Mouse (Mus musculus) embryonic facial prominence, embryonic 15.5 days (tissue): ENCODE results near the gene Igf1. TPM values are rescaled to one million over a fixed set of nuclear protein-coding genes. Genes with fewer than 3 reads are reported as not detected.

Source experiments
- ATAC-seq: fragments of 200-750 bp; cut with Nextera tagmentation; 2 replicates; pipeline ENCODE4 v1.8.0; 2017; ENCODE audit warnings: low read depth, moderate TSS enrichment; ENCODE audit not compliant: insufficient number of reproducible peaks, low FRiP score, low TSS enrichment
- H3K27ac ChIP-seq: fragments of 300-500 bp; sonication (generic); replicated peaks from 2 replicates; pipeline ENCODE4 v1.5.1; 2015; ENCODE audit warnings: mild to moderate bottlenecking, inconsistent platforms
- H3K27me3 ChIP-seq: fragments of 300-500 bp; sonication (generic); 2 replicates; pipeline ENCODE4 v1.6.1; 2015; ENCODE audit warnings: inconsistent platforms
- H3K36me3 ChIP-seq: fragments of 300-500 bp; sonication (generic); 2 replicates; pipeline ENCODE4 v1.6.1; 2015; ENCODE audit warnings: mild to moderate bottlenecking, inconsistent platforms
- H3K4me1 ChIP-seq: fragments of 300-500 bp; sonication (generic); 2 replicates; pipeline ENCODE4 v1.6.1; 2015; ENCODE audit warnings: inconsistent platforms
- H3K4me2 ChIP-seq: fragments of 300-500 bp; sonication (generic); replicated peaks from 2 replicates; pipeline ENCODE4 v1.6.1; 2015; ENCODE audit warnings: mild to moderate bottlenecking, inconsistent platforms
- H3K4me3 ChIP-seq: fragments of 300-500 bp; sonication (generic); replicated peaks from 2 replicates; pipeline ENCODE4 v1.5.1; 2015; ENCODE audit warnings: mild to moderate bottlenecking, inconsistent platforms
- H3K9ac ChIP-seq: fragments of 300-500 bp; sonication (generic); 2 replicates; pipeline ENCODE4 v1.6.1; 2015; ENCODE audit warnings: inconsistent platforms
- H3K9me3 ChIP-seq: fragments of 300-500 bp; sonication (generic); replicated peaks from 2 replicates; pipeline ENCODE4 v1.6.1; 2016; ENCODE audit warnings: inconsistent platforms
- WGBS: fragments of 180-500 bp; shearing (Covaris S2); methylation state at CpG from one replicate; pipeline ENCODE4 v1.1.7; 2015; 5-methylcytosine and 5-hydroxymethylcytosine counted together
- polyA plus RNA-seq: library from polyadenylated mRNA; unstranded; fragments of >200 nt; fragmentation: Nextera tagmentation; extraction: Ambion mirVana; gene quantifications from 2 replicates; pipeline ENCODE4 v1.2.1, GENCODE M21; 2015

Gene Igf1
- polyA plus RNA-seq, 1 experiment from 2014 or later: 62.8 TPM

DNA sequence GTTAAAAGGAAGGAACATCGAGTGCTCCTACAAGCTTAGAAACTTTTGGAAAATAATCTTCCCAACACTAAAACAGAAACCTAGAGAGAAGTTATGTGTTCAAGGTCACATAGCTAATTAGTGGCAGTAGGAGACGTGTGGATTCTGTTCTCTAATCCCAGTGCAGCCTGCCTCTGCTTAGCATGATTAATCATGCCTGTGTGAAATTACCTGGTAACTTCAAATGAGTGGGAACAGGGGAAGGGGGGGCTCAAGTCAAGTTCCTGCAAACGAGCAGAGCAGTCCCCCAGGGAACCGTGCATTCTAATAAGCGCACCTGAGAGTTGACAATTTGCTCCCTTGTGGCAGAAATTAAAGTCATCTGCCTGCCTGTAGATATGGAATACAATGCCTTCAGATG lies 14.8 kb downstream of the Igf1 start:
- no peaks in the 10 kb centered on the region for H3K36me3 ChIP-seq
- H3K4me1 ChIP-seq: peaks cover 14% of the 10 kb centered on the region
- H3K4me2 ChIP-seq: no peak overlapping the region
- H3K9me3 ChIP-seq: no peaks in the 10 kb centered on the region
- H3K27me3 ChIP-seq: no peaks in the 10 kb centered on the region
- H3K27ac ChIP-seq: no peak overlapping the region
- no peak for ATAC-seq
- no peak overlapping the region for H3K4me3 ChIP-seq
- 27% methylated on average over 5 of the region's 5 CpGs for WGBS
- H3K9ac ChIP-seq: no peak overlapping the region

DNA sequence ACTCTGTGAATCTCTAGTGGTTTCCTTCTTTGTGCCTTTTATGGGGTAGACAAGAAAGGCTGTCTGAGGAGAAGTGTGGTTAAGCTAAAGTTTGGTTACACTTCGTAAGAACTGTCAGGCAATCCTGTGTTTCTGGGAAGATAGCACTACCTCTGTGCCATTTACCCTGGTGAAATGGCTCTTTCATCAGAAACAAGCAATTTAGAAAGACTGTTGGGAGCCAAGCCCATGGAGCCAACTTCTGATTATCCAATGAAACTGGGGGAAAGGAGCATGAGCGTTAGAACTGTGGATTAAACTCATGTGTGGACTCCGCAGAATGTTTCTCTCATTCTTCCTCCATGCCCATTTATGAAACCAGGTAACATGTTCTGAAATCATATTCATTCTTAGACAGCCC lies 15.5 kb downstream of the Igf1 start:
- no peaks in the 10 kb centered on the region for H3K9me3 ChIP-seq
- peaks cover 14% of the 10 kb centered on the region for H3K4me1 ChIP-seq
- H3K9ac ChIP-seq: no peak overlapping the region
- H3K27ac ChIP-seq: no peak overlapping the region
- H3K36me3 ChIP-seq: no peaks in the 10 kb centered on the region
- ATAC-seq: no peak
- no peak overlapping the region for H3K4me3 ChIP-seq
- no peaks in the 10 kb centered on the region for H3K27me3 ChIP-seq
- 86% methylated on average over 3 of the region's 3 CpGs for WGBS
- no peak overlapping the region for H3K4me2 ChIP-seq

- 69% methylated on average over 7 of the region's 7 CpGs for WGBS
Measured at GRCm38 (mm10) chr10:87880071-87880785, 22.2 kb downstream of the Igf1 start.

GRCm38 (mm10) chr10:87885326-87886040 lies 27.4 kb downstream of the Igf1 start:
- H3K27me3 ChIP-seq: no peaks in the 10 kb centered on the region
- H3K36me3 ChIP-seq: no peaks in the 10 kb centered on the region
- no peak overlapping the region for H3K27ac ChIP-seq
- ATAC-seq: no peak
- no peak overlapping the region for H3K4me2 ChIP-seq
- H3K9me3 ChIP-seq: no peaks in the 10 kb centered on the region
- H3K9ac ChIP-seq: no peak overlapping the region
- no peaks in the 10 kb centered on the region for H3K4me1 ChIP-seq
- 90% methylated on average over 2 of the region's 2 CpGs for WGBS
- H3K4me3 ChIP-seq: no peak overlapping the region

More at GRCm38 (mm10) chr10:87880071-87880785, 22.2 kb downstream of the Igf1 start:
- Histone ChIP-seq H3K4me3 (no peak overlapping the region), H3K4me2 (no peak overlapping the region), H3K9me3 (no peaks in the 10 kb centered on the region), H3K27ac (no peak overlapping the region), H3K9ac (no peak overlapping the region), H3K36me3 (no peaks in the 10 kb centered on the region), H3K27me3 (no peaks in the 10 kb centered on the region), H3K4me1 (no peaks in the 10 kb centered on the region)
- ATAC-seq: no peak

GRCm38 (mm10) chr10:87889850-87890249 lies 31.8 kb downstream of the Igf1 start:
- Histone ChIP-seq H3K4me3 (no peak overlapping the region), H3K4me2 (no peak overlapping the region)
- ATAC-seq: no peak

GRCm38 (mm10) chr10:87892256-87892655 lies 34.2 kb downstream of the Igf1 start:
- no peak for ATAC-seq
- Histone ChIP-seq H3K9ac (no peak overlapping the region), H3K27me3 (no peaks in the 10 kb centered on the region), H3K27ac (no peak overlapping the region), H3K4me2 (no peak overlapping the region), H3K36me3 (no peaks in the 10 kb centered on the region), H3K9me3 (no peaks in the 10 kb centered on the region), H3K4me3 (no peak overlapping the region), H3K4me1 (no peaks in the 10 kb centered on the region)

More at GRCm38 (mm10) chr10:87889850-87890249, 31.8 kb downstream of the Igf1 start:
- H3K4me1 ChIP-seq: no peaks in the 10 kb centered on the region
- H3K27ac ChIP-seq: no peak overlapping the region
- H3K9me3 ChIP-seq: no peaks in the 10 kb centered on the region
- no peaks in the 10 kb centered on the region for H3K27me3 ChIP-seq
- no peak overlapping the region for H3K9ac ChIP-seq
- no peaks in the 10 kb centered on the region for H3K36me3 ChIP-seq

DNA sequence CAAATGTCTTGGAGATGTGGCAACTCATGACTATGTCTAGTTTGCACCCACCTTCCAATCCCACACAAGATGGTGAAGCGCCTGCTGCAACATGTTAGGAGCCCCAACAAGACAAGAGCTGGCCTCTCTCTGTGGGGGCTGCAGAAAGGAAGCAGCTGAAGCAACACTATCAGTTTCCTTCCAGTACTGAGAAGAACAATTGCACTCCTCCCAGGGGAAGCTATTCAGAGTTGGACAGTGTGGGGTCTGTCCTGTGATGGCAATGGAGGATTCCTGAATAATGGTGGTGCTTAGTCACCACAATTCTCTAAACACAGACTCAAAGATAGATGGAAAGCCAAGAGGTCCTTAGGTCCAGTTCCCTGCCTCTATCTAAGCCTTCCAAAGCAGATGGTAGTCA lies 35.2 kb downstream of the Igf1 start:
- H3K27me3 ChIP-seq: no peaks in the 10 kb centered on the region
- H3K4me2 ChIP-seq: no peak overlapping the region
- H3K27ac ChIP-seq: no peak overlapping the region
- no peaks in the 10 kb centered on the region for H3K4me1 ChIP-seq
- no peaks in the 10 kb centered on the region for H3K9me3 ChIP-seq
- no peak overlapping the region for H3K9ac ChIP-seq
- no peaks in the 10 kb centered on the region for H3K36me3 ChIP-seq
- WGBS: 90% methylated on average over 1 of the region's 1 CpGs
- no peak for ATAC-seq
- no peak overlapping the region for H3K4me3 ChIP-seq

DNA sequence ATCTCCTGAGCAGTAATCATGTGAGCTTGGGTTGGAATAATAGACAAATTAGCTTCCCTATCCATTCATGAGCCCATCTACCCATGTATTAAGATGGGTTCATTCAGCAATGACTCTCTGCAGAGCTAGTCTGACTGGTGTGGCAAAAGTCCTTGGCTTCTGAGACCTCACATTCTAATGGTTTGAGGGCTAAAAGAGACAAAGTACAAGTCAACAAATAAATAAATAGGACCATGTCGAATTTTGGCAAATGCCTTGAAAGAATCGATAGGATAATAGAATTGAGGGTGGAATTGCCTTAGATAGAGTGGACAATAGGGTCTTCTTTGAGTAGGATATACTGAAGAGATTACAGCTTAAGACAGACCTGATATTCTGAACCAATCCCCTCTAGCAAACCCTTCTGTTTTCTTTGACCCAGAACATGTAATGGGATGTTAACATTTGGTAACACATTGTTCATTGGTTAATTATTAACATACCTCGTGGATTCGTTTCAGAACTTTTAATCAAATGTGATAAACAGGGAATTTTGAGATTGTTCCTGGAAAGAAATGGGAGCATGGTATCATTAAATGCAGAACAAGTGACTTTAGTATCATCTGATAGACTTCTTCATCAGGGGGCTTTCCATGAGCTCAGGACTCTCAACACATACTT lies 36.5 kb downstream of the Igf1 start:
- H3K9ac ChIP-seq: no peak overlapping the region
- 90% methylated on average over 4 of the region's 4 CpGs for WGBS
- H3K9me3 ChIP-seq: no peaks in the 10 kb centered on the region
- H3K27ac ChIP-seq: no peak overlapping the region
- H3K4me1 ChIP-seq: no peaks in the 10 kb centered on the region
- H3K4me2 ChIP-seq: no peak overlapping the region
- no peak overlapping the region for H3K4me3 ChIP-seq
- no peaks in the 10 kb centered on the region for H3K36me3 ChIP-seq
- ATAC-seq: no peak
- no peaks in the 10 kb centered on the region for H3K27me3 ChIP-seq

DNA sequence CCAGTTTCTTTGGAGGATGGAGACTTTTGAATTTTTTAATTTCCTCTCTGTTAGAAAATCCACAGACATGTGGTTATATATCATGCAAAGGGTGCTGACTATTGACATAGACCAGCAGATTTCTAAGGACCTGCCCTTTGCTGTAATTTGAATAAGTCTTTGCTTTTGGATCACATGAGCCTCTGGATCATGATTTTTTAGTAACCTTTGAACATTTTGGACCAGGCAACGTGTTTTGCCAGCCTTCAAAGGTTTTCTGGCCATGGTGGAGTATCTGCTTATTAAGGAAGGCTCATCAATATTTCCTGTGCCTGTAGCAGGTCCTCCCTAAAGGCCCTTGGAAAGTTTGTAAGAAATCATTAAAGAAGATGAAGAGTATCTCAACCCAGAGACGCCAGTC lies 37.3 kb downstream of the Igf1 start:
- Histone ChIP-seq H3K4me2 (no peak overlapping the region), H3K27me3 (no peaks in the 10 kb centered on the region), H3K27ac (no peak overlapping the region), H3K4me1 (no peaks in the 10 kb centered on the region), H3K9me3 (no peaks in the 10 kb centered on the region), H3K4me3 (no peak overlapping the region), H3K36me3 (no peaks in the 10 kb centered on the region), H3K9ac (no peak overlapping the region)
- ATAC-seq: no peak
- 57% methylated on average over 2 of the region's 2 CpGs for WGBS

- Histone ChIP-seq H3K4me2 (no peak overlapping the region), H3K36me3 (no peaks in the 10 kb centered on the region), H3K4me1 (0 out of 2 replicates have a peak, but pooled peaks cover 7% of the 10 kb centered on the region), H3K27ac (no peak overlapping the region), H3K4me3 (no peak overlapping the region), H3K9ac (no peak overlapping the region), H3K27me3 (no peaks in the 10 kb centered on the region), H3K9me3 (no peaks in the 10 kb centered on the region)
- WGBS: 94% methylated on average over 4 of the region's 4 CpGs
- no peak for ATAC-seq
Measured at GRCm38 (mm10) chr10:87897331-87897730, 39.3 kb downstream of the Igf1 start.

GRCm38 (mm10) chr10:87898826-87899225 lies 40.8 kb downstream of the Igf1 start:
- H3K4me2 ChIP-seq: no peak overlapping the region
- H3K27me3 ChIP-seq: no peaks in the 10 kb centered on the region
- H3K4me1 ChIP-seq: 0 out of 2 replicates have a peak, but pooled peaks cover 7% of the 10 kb centered on the region
- no peak; the same call in 1 of the 2 replicates for ATAC-seq
- H3K27ac ChIP-seq: no peak overlapping the region
- H3K9me3 ChIP-seq: no peaks in the 10 kb centered on the region
- no peak overlapping the region for H3K9ac ChIP-seq
- no peaks in the 10 kb centered on the region for H3K36me3 ChIP-seq
- WGBS: 40% methylated on average over 3 of the region's 3 CpGs
- H3K4me3 ChIP-seq: no peak overlapping the region
